Mouse (Mus musculus) hindbrain, embryonic 12.5 days (tissue): Measurements from ENCODE around the gene Abtb2. TPM values are rescaled to one million over a fixed set of nuclear protein-coding genes. Genes with fewer than 3 reads are reported as not detected.

ENCODE experiments used
- ATAC-seq: fragments of 200-750 bp; cut with Nextera tagmentation; 2 replicates; pipeline ENCODE4 v1.8.0; 2017; ENCODE audit warnings: moderate TSS enrichment; ENCODE audit not compliant: low FRiP score
- H3K27ac ChIP-seq: fragments of 300-500 bp; sonication (generic); 2 replicates; pipeline ENCODE4 v1.5.1; 2016; ENCODE audit warnings: mild to moderate bottlenecking
- H3K27me3 ChIP-seq: fragments of 300-500 bp; sonication (generic); 2 replicates; pipeline ENCODE4 v1.6.1; 2016; ENCODE audit warnings: mild to moderate bottlenecking
- H3K36me3 ChIP-seq: fragments of 300-500 bp; sonication (generic); 2 replicates; pipeline ENCODE4 v1.6.1; 2016; ENCODE audit warnings: mild to moderate bottlenecking
- H3K4me1 ChIP-seq: fragments of 300-500 bp; sonication (generic); 2 replicates; pipeline ENCODE4 v1.6.1; 2016
- H3K4me2 ChIP-seq: fragments of 300-500 bp; sonication (generic); replicated peaks from 2 replicates; pipeline ENCODE4 v1.6.1; 2016; ENCODE audit warnings: mild to moderate bottlenecking
- H3K4me3 ChIP-seq: fragments of 300-500 bp; sonication (generic); 2 replicates; pipeline ENCODE4 v1.5.1; 2016; ENCODE audit warnings: mild to moderate bottlenecking
- H3K9ac ChIP-seq: fragments of 300-500 bp; sonication (generic); 2 replicates; pipeline ENCODE4 v1.6.1; 2016; ENCODE audit warnings: mild to moderate bottlenecking, moderate library complexity
- H3K9me3 ChIP-seq: fragments of 300-500 bp; sonication (generic); replicated peaks from 2 replicates; pipeline ENCODE4 v1.6.1; 2016; ENCODE audit warnings: mild to moderate bottlenecking
- WGBS: fragments of 180-500 bp; shearing (Covaris S2); methylation state at CpG from one replicate; pipeline ENCODE4 v1.1.7; 2016; 5-methylcytosine and 5-hydroxymethylcytosine counted together
- polyA plus RNA-seq: library from polyadenylated mRNA; unstranded; fragments of >200 nt; fragmentation: Nextera tagmentation; extraction: Ambion mirVana; gene quantifications from 2 replicates; pipeline ENCODE4 v1.2.1, GENCODE M21; 2016

The Abtb2 gene
- polyA plus RNA-seq, 1 experiment from 2014 or later: 27.3 TPM

DNA sequence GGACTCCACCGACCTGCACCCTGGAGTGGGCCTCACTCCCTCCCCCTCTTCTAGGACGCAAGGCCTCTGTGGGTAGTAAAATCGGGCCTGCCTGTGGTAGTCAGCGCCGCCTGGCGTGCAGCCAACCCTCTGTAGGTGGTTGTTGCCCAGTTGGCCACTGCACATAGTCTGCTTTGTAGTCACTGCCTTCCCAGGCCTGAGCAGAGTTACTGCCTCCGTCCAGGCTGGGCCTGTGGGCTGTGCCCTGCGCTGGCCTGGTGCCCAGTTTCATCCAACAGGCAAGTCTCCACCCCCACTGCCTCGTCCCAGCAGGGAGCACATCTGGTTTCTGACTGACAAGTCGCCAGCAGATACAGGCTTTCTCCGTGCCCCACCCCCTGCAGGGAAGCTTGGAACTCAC lies 140.1 kb downstream of the Abtb2 start:
- Histone ChIP-seq H3K4me1 (peaks cover 16% of the 10 kb centered on the region), H3K4me3 (no peak overlapping the region), H3K36me3 (peaks cover 59% of the 10 kb centered on the region), H3K9me3 (no peaks in the 10 kb centered on the region), H3K27ac (peak overlapping the region; percentile 35; the same call in 1 of the 2 replicates), H3K27me3 (no peaks in the 10 kb centered on the region; the same call in 1 of the 2 replicates), H3K4me2 (no peak overlapping the region), H3K9ac (no peak overlapping the region)
- WGBS: 37% methylated on average over 11 of the region's 11 CpGs
- ATAC-seq: peak; percentile 78

DNA sequence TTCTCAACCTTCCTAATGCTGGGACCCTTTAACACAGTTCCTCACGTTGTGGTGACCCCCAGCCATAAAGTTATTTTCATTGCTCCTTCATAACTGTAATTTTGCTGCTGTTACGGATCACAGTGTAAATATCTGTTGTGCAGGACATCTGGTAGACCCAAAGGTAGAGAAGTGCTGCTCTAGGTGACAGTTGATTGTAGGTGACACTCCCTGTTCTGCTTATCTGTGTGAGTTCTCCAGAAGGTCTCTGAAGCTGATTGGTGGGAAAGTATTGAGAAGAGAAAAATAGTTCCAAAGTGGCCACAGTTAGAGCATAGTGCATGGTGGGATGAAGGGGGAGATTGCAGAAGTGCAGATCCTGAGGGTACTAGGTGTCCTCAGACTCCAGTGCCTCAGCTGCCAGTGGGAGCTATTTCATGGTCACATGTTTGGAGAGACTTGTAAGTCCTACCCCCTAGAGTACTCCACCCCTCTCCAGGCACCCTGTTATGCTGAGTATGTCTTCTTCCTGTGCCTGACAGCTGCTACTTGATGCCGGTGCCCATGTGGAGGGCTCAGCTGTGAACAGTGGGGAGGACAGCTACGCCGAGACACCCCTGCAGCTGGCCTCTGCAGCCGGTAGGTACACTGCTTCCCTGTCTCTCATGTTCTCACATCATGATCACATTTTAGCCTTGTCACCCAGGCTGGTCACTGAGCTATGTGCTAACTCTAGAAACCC lies 141.1 kb downstream of the Abtb2 start:
- no peaks in the 10 kb centered on the region; the same call in 1 of the 2 replicates for H3K27me3 ChIP-seq
- peaks cover 62% of the 10 kb centered on the region for H3K36me3 ChIP-seq
- H3K27ac ChIP-seq: no peak overlapping the region
- H3K4me1 ChIP-seq: peaks cover 16% of the 10 kb centered on the region
- no peaks in the 10 kb centered on the region for H3K9me3 ChIP-seq
- no peak overlapping the region for H3K4me3 ChIP-seq
- no peak overlapping the region for H3K4me2 ChIP-seq
- ATAC-seq: no peak
- H3K9ac ChIP-seq: no peak overlapping the region
- WGBS: 78% methylated on average over 6 of the region's 6 CpGs

DNA sequence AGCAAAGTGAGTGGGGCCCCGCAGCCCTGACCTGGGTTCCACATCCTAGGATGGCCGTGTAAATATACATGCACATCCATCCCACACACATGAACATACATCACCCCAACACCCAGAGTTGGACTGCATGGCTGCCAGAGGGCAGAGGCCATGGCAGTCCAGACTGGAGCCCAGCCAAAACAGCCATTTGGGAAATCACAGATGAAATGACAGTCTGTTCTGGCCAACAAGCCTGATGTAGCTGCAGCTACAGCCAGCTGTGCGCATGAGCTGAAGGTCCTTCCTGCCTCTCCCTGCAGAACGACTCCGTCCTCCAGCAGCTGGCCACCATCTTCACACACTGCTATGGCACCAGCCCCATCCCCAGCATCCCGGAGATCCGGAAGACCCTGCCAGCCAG lies 144.7 kb downstream of the Abtb2 start:
- H3K36me3 ChIP-seq: peaks cover 66% of the 10 kb centered on the region
- H3K4me1 ChIP-seq: peaks cover 8% of the 10 kb centered on the region
- no peak for ATAC-seq
- H3K9me3 ChIP-seq: no peaks in the 10 kb centered on the region
- no peak overlapping the region for H3K27ac ChIP-seq
- H3K27me3 ChIP-seq: no peaks in the 10 kb centered on the region
- H3K4me2 ChIP-seq: no peak overlapping the region
- no peak overlapping the region for H3K4me3 ChIP-seq
- WGBS: 98% methylated on average over 7 of the region's 7 CpGs
- no peak overlapping the region for H3K9ac ChIP-seq

DNA sequence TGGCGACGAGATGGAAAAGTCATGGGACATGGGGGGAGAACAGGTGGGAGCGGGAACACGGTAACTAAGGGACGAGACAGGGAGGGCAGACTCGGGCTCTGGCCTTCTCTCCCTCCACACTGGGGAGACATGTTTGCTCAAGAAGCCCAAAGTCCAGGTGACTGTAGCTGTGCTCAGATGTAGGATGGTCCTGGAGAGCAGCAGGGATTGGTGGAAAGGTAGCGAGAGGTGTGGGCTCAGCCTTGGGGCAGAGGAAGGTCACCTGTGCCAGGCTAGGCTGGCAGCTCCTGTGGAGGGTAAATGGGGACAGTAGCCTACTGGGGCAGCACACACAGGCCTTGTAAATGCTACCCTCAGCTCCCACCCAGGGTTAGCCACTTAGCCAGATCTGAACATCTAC lies 147.7 kb downstream of the Abtb2 start:
- Histone ChIP-seq H3K27ac (no peak overlapping the region), H3K4me1 (no peaks in the 10 kb centered on the region), H3K9ac (no peak overlapping the region), H3K27me3 (no peaks in the 10 kb centered on the region), H3K4me2 (no peak overlapping the region), H3K9me3 (no peaks in the 10 kb centered on the region), H3K36me3 (peaks cover 79% of the 10 kb centered on the region), H3K4me3 (no peak overlapping the region)
- no peak for ATAC-seq
- 84% methylated on average over 7 of the region's 7 CpGs for WGBS

DNA sequence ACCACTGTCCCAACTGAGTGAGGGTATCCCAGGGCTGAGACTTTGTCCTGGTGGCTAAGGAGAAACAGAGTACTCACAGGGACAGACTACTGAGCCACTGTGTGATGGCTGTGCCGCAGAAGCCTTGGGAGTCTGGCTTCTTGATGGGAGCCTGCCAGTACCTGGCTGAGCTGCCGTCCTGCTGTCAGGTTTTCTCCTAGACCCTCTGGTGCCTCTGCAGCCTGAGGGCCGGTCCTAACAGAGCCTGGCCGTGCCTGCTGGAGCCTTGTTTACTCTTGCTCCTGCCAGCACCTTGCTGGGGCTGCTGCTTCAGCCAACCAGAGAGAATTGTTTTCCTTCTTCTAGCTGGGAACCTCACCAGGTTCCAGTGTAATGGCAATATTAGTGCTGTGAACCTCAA lies 148.3 kb downstream of the Abtb2 start:
- 79% methylated on average over 4 of the region's 4 CpGs for WGBS
- H3K36me3 ChIP-seq: peaks cover 73% of the 10 kb centered on the region
- no peak overlapping the region for H3K9ac ChIP-seq
- H3K4me2 ChIP-seq: no peak overlapping the region
- no peaks in the 10 kb centered on the region for H3K9me3 ChIP-seq
- H3K27me3 ChIP-seq: no peaks in the 10 kb centered on the region
- no peaks in the 10 kb centered on the region for H3K4me1 ChIP-seq
- no peak overlapping the region for H3K27ac ChIP-seq
- no peak overlapping the region for H3K4me3 ChIP-seq
- ATAC-seq: no peak

DNA sequence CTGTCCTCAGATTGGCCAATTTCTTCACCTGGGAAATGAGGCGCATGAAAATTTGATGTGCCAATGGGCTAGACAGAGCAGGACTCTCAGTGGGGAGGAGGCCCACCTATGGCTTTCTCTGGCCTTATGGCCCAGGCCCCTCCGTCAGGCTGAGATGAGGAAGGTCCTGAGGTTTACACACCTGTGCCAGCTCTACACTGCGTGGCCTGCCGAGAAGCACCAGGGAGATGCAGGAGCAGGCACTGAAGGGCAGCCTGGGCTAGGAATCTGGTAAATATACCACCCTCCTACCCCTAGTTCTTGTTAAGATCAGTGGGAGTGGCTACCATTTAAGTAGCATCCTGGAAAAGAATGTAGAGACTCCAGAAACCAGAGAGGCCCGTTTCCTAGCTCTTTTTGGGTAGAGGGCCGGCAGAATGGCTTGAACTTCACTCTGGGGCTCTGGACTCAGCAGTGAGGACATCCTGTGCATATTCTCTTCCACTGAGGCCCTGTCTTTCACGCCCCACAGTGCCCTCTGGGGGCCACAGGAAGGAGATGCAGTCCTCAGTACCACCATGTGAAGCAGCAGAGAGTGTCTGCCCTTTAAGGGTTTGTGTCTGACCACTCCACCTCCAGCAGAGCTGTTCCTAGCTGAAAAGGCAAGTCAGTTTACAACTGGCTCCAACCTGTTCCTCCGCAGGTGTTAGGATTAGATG lies 152.6 kb downstream of the Abtb2 start:
- Histone ChIP-seq H3K36me3 (peaks cover 66% of the 10 kb centered on the region), H3K4me2 (no peak overlapping the region), H3K27me3 (no peaks in the 10 kb centered on the region), H3K27ac (no peak overlapping the region), H3K4me3 (no peak overlapping the region), H3K9ac (no peak overlapping the region), H3K9me3 (no peaks in the 10 kb centered on the region), H3K4me1 (no peaks in the 10 kb centered on the region)
- peak; percentile 84 for ATAC-seq
- WGBS: 63% methylated on average over 8 of the region's 8 CpGs

DNA sequence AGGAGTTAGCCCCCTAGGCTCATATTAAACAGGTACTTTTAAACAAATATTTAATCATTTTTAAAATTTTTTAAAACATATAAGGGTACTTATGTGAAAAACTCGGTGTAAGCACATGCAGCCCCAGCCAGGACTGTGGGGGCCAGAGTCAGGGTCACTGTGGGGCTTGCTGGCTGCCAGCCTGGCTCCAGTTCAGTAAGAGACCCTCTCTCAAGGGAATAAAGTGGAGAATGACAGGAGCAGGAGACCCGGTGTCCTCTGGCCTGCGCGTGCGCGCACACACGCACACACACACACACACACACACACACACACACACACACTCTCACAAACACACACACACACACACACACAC lies 153.2 kb downstream of the Abtb2 start:
- ATAC-seq: peak; percentile 41; the same call in 1 of the 2 replicates
- H3K36me3 ChIP-seq: peaks cover 67% of the 10 kb centered on the region
- no peak overlapping the region for H3K4me2 ChIP-seq
- H3K4me3 ChIP-seq: no peak overlapping the region
- H3K27ac ChIP-seq: no peak overlapping the region
- no peaks in the 10 kb centered on the region for H3K4me1 ChIP-seq
- no peaks in the 10 kb centered on the region for H3K9me3 ChIP-seq
- WGBS: 89% methylated on average over 7 of the region's 7 CpGs
- no peaks in the 10 kb centered on the region for H3K27me3 ChIP-seq
- no peak overlapping the region for H3K9ac ChIP-seq

DNA sequence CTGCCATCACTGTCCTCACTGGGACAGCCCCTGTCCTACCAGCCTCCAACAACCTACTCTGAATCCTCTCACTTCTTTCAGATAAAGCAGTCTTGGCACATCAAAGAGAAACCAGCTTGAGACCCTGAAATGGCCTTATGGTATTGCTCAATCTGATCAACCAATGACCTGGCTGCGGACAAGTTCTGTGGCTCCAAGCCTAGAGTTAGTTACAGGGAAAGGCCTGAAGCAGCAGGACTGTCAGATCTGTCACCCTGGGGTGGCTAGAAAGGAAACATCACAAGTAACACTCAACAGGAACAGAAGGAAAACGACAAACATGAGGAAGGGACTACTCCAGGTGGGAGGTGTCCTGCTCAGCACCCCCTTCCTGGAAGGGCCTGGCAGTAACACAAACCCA lies 158.4 kb downstream of the Abtb2 start:
- H3K4me1 ChIP-seq: no peaks in the 10 kb centered on the region

DNA sequence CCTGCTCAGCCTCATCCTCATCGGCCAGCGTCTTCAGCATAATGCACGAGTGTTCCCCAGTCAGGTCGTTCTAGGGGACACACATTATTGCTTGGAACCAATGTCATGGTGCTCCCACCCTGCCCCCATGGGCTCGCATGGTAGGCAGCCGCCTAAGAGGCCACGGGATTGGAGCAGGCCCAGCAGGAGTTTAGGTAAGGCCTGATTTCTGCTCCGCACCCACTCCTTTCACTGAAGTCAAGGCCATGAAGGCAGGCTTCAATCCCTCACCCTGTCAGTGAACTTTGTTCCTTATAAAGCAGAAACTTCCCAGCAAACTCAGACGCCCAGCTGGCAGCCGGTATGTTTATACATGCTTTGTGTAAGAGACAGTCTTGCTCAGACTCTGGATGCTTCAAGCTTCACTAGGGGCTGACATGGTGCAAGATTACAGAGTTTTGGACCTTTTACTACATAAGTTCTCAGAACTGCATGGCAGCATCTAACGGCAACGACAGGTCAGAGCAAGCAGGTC lies 162.0 kb downstream of the Abtb2 start:
- no peak overlapping the region for H3K4me2 ChIP-seq
- no peak overlapping the region for H3K27ac ChIP-seq
- ATAC-seq: no peak
- no peak overlapping the region for H3K4me3 ChIP-seq
- no peaks in the 10 kb centered on the region for H3K27me3 ChIP-seq
- H3K36me3 ChIP-seq: peaks cover 90% of the 10 kb centered on the region
- WGBS: 86% methylated on average over 12 of the region's 12 CpGs
- no peak overlapping the region for H3K9ac ChIP-seq
- no peaks in the 10 kb centered on the region for H3K4me1 ChIP-seq
- no peaks in the 10 kb centered on the region for H3K9me3 ChIP-seq

More for the DNA sequence above, 158.4 kb downstream of the Abtb2 start:
- no peak for ATAC-seq
- no peak overlapping the region for H3K4me3 ChIP-seq
- no peak overlapping the region for H3K9ac ChIP-seq
- H3K4me2 ChIP-seq: no peak overlapping the region
- peaks cover 81% of the 10 kb centered on the region for H3K36me3 ChIP-seq
- no peak overlapping the region for H3K27ac ChIP-seq
- no peaks in the 10 kb centered on the region for H3K9me3 ChIP-seq
- WGBS: 79% methylated on average over 2 of the region's 2 CpGs
- no peaks in the 10 kb centered on the region for H3K27me3 ChIP-seq

DNA sequence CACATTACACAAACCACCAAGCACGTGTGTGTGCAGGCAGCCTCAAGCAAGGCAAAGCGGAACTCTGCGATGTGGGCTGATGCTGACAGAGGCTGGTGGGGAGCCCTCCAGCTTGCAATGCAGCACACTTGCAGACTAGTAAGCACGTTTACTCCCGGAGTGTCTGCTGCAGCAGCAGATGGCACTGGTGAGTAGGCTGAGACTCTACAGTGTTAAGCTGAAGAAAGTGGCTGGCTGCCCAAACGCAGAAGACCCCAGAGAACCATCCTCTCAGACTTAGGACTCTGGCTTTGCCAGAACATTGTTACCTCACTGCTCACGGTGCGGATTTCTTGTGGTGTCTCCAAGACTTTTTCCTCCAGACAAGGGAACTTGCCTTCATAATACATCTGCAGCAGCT lies 164.9 kb downstream of the Abtb2 start:
- Histone ChIP-seq H3K4me1 (no peaks in the 10 kb centered on the region), H3K27ac (no peak overlapping the region), H3K4me2 (no peak overlapping the region), H3K27me3 (no peaks in the 10 kb centered on the region), H3K9me3 (no peaks in the 10 kb centered on the region), H3K9ac (no peak overlapping the region), H3K4me3 (no peak overlapping the region), H3K36me3 (peaks cover 90% of the 10 kb centered on the region)
- WGBS: 84% methylated on average over 8 of the region's 8 CpGs
- no peak for ATAC-seq

DNA sequence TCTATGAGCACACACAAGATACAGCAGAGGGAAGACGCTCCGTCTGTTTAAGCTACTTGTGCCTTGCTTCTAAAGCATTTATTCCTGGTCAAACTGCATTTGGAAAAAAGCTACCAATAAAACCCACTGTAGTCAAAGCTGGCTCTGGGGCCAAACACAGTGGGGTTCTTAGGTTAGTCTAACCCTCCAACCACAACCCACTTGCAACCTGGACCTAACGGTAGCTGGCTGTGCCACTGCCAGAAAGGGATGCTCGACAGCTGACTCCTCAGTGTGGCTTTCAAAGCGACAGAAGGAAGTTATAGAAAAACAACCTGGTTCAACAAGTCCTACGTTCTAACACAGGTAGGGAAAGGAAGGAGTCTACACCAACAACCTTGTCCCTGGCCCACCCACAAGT lies 165.3 kb downstream of the Abtb2 start:
- Histone ChIP-seq H3K36me3 (peaks cover 87% of the 10 kb centered on the region), H3K27ac (no peak overlapping the region), H3K27me3 (no peaks in the 10 kb centered on the region), H3K9ac (no peak overlapping the region), H3K4me1 (no peaks in the 10 kb centered on the region), H3K4me2 (no peak overlapping the region), H3K9me3 (no peaks in the 10 kb centered on the region), H3K4me3 (no peak overlapping the region)
- no peak for ATAC-seq
- WGBS: 94% methylated on average over 6 of the region's 6 CpGs

DNA sequence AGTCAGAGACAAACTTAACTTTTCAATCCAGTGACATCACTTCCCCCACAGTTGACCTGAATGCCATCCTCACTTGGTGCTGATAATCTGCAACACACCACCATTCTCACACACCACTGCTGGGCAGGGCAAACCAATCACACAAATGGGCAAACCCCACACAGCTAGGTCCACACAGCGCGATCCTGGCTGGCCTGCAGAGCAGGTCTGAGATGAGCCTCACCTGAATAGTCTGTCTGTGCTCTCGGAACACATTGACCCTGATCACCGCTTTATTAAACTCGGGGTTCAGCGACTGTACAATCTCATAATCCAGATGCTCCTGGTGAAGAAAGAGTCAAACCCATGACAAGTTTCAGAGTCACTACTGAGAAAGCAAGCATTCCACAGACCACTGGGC lies 176.7 kb downstream of the Abtb2 start:
- Histone ChIP-seq H3K4me1 (no peaks in the 10 kb centered on the region), H3K4me2 (no peak overlapping the region), H3K36me3 (peaks cover 55% of the 10 kb centered on the region), H3K27ac (no peak overlapping the region), H3K9ac (no peak overlapping the region), H3K9me3 (no peaks in the 10 kb centered on the region), H3K27me3 (no peaks in the 10 kb centered on the region), H3K4me3 (no peak overlapping the region)
- ATAC-seq: no peak
- WGBS: 96% methylated on average over 6 of the region's 6 CpGs

DNA sequence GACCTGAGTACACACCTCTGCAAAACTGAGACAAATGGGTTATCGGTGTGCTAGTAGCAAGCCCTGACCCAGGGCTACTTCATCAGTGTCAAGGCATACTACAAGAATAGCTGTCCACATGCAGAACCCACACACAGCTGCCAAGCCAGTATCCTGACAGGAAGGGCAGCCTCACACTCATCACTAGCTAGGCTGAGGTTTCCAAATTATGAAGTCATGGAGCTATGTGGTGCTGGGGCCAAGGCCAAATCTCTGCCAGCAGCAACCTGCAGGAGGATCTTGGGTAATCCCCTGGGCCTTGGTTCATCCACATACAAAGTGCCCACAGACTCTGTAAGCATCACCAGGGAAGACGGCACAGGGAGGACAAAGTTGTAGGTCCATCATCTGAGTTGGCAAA lies 177.4 kb downstream of the Abtb2 start:
- Histone ChIP-seq H3K4me3 (no peak overlapping the region), H3K27me3 (no peaks in the 10 kb centered on the region), H3K4me1 (no peaks in the 10 kb centered on the region), H3K27ac (no peak overlapping the region), H3K4me2 (no peak overlapping the region), H3K9me3 (no peaks in the 10 kb centered on the region), H3K9ac (no peak overlapping the region), H3K36me3 (peaks cover 60% of the 10 kb centered on the region)
- 95% methylated on average over 2 of the region's 2 CpGs for WGBS
- no peak for ATAC-seq
